Mouse (Mus musculus) heart, embryonic 13.5 days (tissue): ENCODE data around the gene Nfatc2. TPM values are rescaled to one million over a fixed set of nuclear protein-coding genes. Genes with fewer than 3 reads are reported as not detected.

Experiments used
- ATAC-seq: fragments of 200-750 bp; cut with Nextera tagmentation; 2 replicates; pipeline ENCODE4 v1.8.0; 2017; ENCODE audit warnings: moderate TSS enrichment; ENCODE audit not compliant: insufficient number of reproducible peaks, low FRiP score, low TSS enrichment; ENCODE audit errors: extremely low read depth
- H3K27ac ChIP-seq: fragments of 300-500 bp; sonication (generic); replicated peaks from 2 replicates; pipeline ENCODE4 v1.5.1; 2015; ENCODE audit warnings: moderate library complexity, mild to moderate bottlenecking, inconsistent platforms
- H3K27me3 ChIP-seq: fragments of 300-500 bp; sonication (generic); replicated peaks from 2 replicates; pipeline ENCODE4 v1.6.1; 2015; ENCODE audit warnings: mild to moderate bottlenecking, inconsistent platforms
- H3K36me3 ChIP-seq: fragments of 300-500 bp; sonication (generic); 2 replicates; pipeline ENCODE4 v1.6.1; 2015; ENCODE audit warnings: mild to moderate bottlenecking, inconsistent platforms
- H3K4me1 ChIP-seq: fragments of 300-500 bp; sonication (generic); 2 replicates; pipeline ENCODE4 v1.6.1; 2015; ENCODE audit warnings: inconsistent platforms
- H3K4me2 ChIP-seq: fragments of 300-500 bp; sonication (generic); 2 replicates; pipeline ENCODE4 v1.6.1; 2015; ENCODE audit warnings: inconsistent platforms, mild to moderate bottlenecking, moderate library complexity
- H3K4me3 ChIP-seq: fragments of 300-500 bp; sonication (generic); 2 replicates; pipeline ENCODE4 v1.5.1; 2015; ENCODE audit warnings: moderate library complexity, mild to moderate bottlenecking, inconsistent platforms
- H3K9ac ChIP-seq: fragments of 300-500 bp; sonication (generic); 2 replicates; pipeline ENCODE4 v1.6.1; 2015; ENCODE audit warnings: inconsistent platforms, mild to moderate bottlenecking, moderate library complexity
- H3K9me3 ChIP-seq: fragments of 300-500 bp; sonication (generic); 2 replicates; pipeline ENCODE4 v1.6.1; 2016; ENCODE audit warnings: inconsistent platforms
- WGBS: fragments of 180-500 bp; shearing (Covaris S2); methylation state at CpG from one replicate; pipeline ENCODE4 v1.1.7; 2015; ENCODE audit warnings: mixed read lengths; 5-methylcytosine and 5-hydroxymethylcytosine counted together
- polyA plus RNA-seq: library from polyadenylated mRNA; unstranded; fragments of >200 nt; fragmentation: Nextera tagmentation; extraction: Ambion mirVana; gene quantifications from 2 replicates; pipeline ENCODE4 v1.2.1, GENCODE M21; 2015

The Nfatc2 gene
- polyA plus RNA-seq, 1 experiment from 2014 or later, result 10.1 TPM

GRCm38 (mm10) chr2:168481121-168481520 lies 120.3 kb downstream of the Nfatc2 start:
- Histone ChIP-seq H3K9me3 (no peaks in the 10 kb centered on the region), H3K36me3 (peaks cover 23% of the 10 kb centered on the region), H3K27ac (no peak overlapping the region), H3K4me2 (no peak overlapping the region), H3K9ac (no peak overlapping the region), H3K4me3 (no peak overlapping the region), H3K27me3 (peaks cover 75% of the 10 kb centered on the region), H3K4me1 (peaks cover 18% of the 10 kb centered on the region)
- WGBS, result 76% methylated on average over 14 of the region's 14 CpGs
- no peak for ATAC-seq

DNA sequence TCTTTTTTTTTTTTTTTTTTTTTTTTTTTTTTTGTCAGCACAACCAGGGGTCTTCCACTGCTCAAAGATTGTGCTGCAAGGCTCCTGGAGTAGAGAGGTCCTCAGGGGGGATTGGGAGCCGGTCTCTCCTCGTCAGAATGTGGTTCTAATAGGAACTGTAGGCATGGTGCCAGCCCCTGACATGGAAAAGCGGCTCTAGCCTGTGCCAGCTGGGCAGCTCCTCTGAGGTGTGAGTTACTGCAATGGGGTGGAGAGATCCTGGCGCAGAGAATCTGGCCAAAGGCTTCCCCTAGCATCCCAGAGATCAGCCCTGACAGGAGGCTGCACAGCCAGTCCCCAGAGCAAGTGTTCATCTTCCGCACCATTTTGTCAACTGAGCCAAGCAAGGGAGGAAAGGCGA lies 120.8 kb downstream of the Nfatc2 start:
- H3K27me3 ChIP-seq, result peaks cover 75% of the 10 kb centered on the region
- H3K27ac ChIP-seq, result no peak overlapping the region
- ATAC-seq, result no peak
- H3K9me3 ChIP-seq, result no peaks in the 10 kb centered on the region
- peaks cover 23% of the 10 kb centered on the region for H3K36me3 ChIP-seq
- H3K4me2 ChIP-seq, result no peak overlapping the region
- H3K4me3 ChIP-seq, result no peak overlapping the region
- WGBS, result 70% methylated on average over 6 of the region's 6 CpGs
- H3K4me1 ChIP-seq, result peaks cover 18% of the 10 kb centered on the region
- no peak overlapping the region for H3K9ac ChIP-seq

GRCm38 (mm10) chr2:168479930-168480329 lies 121.5 kb downstream of the Nfatc2 start:
- H3K27ac ChIP-seq, result no peak overlapping the region
- no peak overlapping the region for H3K4me3 ChIP-seq
- no peak overlapping the region for H3K9ac ChIP-seq
- 82% methylated on average over 15 of the region's 15 CpGs for WGBS
- H3K4me1 ChIP-seq, result peaks cover 18% of the 10 kb centered on the region
- H3K27me3 ChIP-seq, result peaks cover 78% of the 10 kb centered on the region
- H3K9me3 ChIP-seq, result no peaks in the 10 kb centered on the region
- H3K36me3 ChIP-seq, result peaks cover 23% of the 10 kb centered on the region
- no peak overlapping the region for H3K4me2 ChIP-seq
- ATAC-seq, result no peak

GRCm38 (mm10) chr2:168478431-168478830 lies 123.0 kb downstream of the Nfatc2 start:
- Histone ChIP-seq H3K9me3 (no peaks in the 10 kb centered on the region), H3K36me3 (peaks cover 14% of the 10 kb centered on the region), H3K4me1 (peaks cover 18% of the 10 kb centered on the region), H3K27me3 (peaks cover 89% of the 10 kb centered on the region), H3K4me3 (no peak overlapping the region), H3K27ac (peak overlapping the region; percentile 68), H3K4me2 (no peak overlapping the region), H3K9ac (peak overlapping the region; percentile 44; the same call in 1 of the 2 replicates)
- 22% methylated on average over 7 of the region's 7 CpGs for WGBS
- no peak for ATAC-seq

DNA sequence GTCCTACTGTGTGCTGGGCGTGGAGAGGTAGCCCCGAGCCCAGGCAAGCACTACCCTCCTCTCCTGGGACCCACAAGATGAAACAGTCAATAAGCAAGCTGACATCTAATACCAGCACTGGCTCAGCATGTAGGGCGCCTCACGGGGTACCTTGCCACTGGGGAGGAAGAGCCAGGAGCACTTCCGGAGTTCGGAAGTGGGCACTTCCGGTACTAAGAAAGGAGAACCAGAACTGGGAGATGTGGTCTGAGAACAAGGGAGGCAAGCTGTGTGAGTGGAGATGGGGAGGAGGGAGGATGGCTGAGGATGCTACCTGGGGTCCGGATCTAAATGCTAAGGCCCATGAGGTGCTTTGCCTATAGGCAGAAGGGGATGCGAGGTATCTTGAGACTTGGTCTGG lies 128.0 kb downstream of the Nfatc2 start:
- H3K27me3 ChIP-seq, result peaks cover 88% of the 10 kb centered on the region
- ATAC-seq, result no peak
- H3K9me3 ChIP-seq, result no peaks in the 10 kb centered on the region
- peaks cover 10% of the 10 kb centered on the region for H3K4me1 ChIP-seq
- H3K4me2 ChIP-seq, result no peak overlapping the region
- no peak overlapping the region for H3K9ac ChIP-seq
- H3K4me3 ChIP-seq, result no peak overlapping the region
- H3K27ac ChIP-seq, result no peak overlapping the region
- 51% methylated on average over 9 of the region's 9 CpGs for WGBS
- peaks cover 6% of the 10 kb centered on the region for H3K36me3 ChIP-seq

- WGBS, result 11% methylated on average over 16 of the region's 16 CpGs
- peak overlapping the region; percentile 71 for H3K9ac ChIP-seq
- peaks cover 87% of the 10 kb centered on the region for H3K27me3 ChIP-seq
These were observed 128.6 kb downstream of the Nfatc2 start for GRCm38 (mm10) chr2:168472899-168473298.

DNA sequence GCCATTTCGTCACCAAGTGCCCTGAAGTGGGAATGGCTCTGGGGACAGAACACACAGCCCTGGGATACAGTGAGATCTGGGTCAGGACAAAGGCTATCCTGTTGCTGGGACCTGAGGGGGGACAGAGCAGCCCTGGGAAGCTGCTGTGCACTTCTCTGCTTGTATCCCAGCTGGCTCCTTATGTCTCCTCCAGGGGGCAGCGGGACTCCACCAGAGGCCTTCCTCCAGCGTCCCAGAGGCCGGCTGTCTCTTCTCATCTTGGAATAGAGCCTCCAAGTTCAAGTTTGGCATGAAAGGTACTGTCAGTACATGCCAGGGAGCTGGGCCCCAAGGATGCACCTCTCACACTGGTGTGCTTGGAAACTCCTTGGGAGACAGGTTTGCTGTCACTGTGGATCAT lies 132.4 kb downstream of the Nfatc2 start:
- Histone ChIP-seq H3K4me3 (no peak overlapping the region), H3K9ac (no peak overlapping the region), H3K4me2 (no peak overlapping the region), H3K27ac (no peak overlapping the region), H3K36me3 (no peaks in the 10 kb centered on the region), H3K27me3 (peaks cover 81% of the 10 kb centered on the region), H3K9me3 (no peaks in the 10 kb centered on the region), H3K4me1 (0 out of 2 replicates have a peak, but pooled peaks cover 3% of the 10 kb centered on the region)
- no peak for ATAC-seq
- WGBS, result 10% methylated on average over 4 of the region's 4 CpGs

More at GRCm38 (mm10) chr2:168472899-168473298, 128.6 kb downstream of the Nfatc2 start:
- H3K4me2 ChIP-seq, result peak overlapping the region; percentile 68
- H3K4me1 ChIP-seq, result peaks cover 4% of the 10 kb centered on the region
- H3K9me3 ChIP-seq, result no peaks in the 10 kb centered on the region
- H3K4me3 ChIP-seq, result peak overlapping the region; percentile 46
- peaks cover 6% of the 10 kb centered on the region for H3K36me3 ChIP-seq
- no peak overlapping the region for H3K27ac ChIP-seq
- ATAC-seq, result no peak

DNA sequence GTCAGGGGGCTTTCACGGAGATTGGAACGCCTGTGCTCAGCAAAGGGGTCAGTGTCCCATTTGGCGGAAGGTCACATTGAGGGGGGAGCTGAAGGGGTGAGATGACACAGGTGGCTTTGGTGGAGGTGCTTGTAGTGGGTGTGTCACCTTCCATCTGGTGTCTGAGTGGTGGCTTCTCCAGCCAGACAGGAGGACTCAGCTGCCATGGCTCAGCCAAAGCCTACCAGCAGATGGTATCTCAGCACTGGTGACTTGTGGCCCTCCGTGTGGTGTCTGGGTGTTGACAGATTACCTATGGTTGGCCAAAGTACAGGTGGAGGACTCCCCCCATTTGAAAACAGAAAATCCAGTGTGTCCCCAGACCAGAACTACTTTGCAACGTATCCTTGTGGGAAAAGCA lies 134.3 kb downstream of the Nfatc2 start:
- H3K27me3 ChIP-seq, result peaks cover 73% of the 10 kb centered on the region
- no peak overlapping the region for H3K9ac ChIP-seq
- H3K4me2 ChIP-seq, result no peak overlapping the region
- no peak overlapping the region for H3K4me3 ChIP-seq
- no peak overlapping the region for H3K27ac ChIP-seq
- no peaks in the 10 kb centered on the region for H3K4me1 ChIP-seq
- H3K9me3 ChIP-seq, result no peaks in the 10 kb centered on the region
- no peaks in the 10 kb centered on the region for H3K36me3 ChIP-seq
- WGBS, result 81% methylated on average over 5 of the region's 5 CpGs
- no peak for ATAC-seq

DNA sequence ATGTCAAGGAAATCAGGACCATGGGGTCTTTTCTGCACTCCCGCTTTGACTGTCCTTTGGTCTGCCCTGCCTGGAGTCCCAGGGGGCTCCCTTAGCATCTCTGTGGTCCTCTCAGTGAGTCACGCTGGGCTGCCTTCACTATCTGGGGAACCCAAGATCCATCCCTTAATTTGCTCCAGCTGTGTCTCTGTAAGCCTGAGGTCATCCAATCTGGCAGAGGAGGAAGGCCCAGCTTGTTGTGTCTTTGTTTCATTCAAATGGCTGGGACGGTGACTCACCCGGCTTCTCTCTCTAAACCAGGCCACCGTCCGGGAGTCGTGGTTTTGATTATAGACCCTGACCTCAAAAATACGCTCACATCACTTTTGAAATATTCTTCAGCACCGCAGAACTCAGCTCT lies 135.4 kb downstream of the Nfatc2 start:
- Histone ChIP-seq H3K4me3 (no peak overlapping the region), H3K36me3 (no peaks in the 10 kb centered on the region), H3K9me3 (no peaks in the 10 kb centered on the region), H3K9ac (no peak overlapping the region), H3K27ac (no peak overlapping the region), H3K4me2 (no peak overlapping the region), H3K27me3 (peaks cover 72% of the 10 kb centered on the region), H3K4me1 (no peaks in the 10 kb centered on the region)
- 54% methylated on average over 9 of the region's 9 CpGs for WGBS
- ATAC-seq, result no peak

DNA sequence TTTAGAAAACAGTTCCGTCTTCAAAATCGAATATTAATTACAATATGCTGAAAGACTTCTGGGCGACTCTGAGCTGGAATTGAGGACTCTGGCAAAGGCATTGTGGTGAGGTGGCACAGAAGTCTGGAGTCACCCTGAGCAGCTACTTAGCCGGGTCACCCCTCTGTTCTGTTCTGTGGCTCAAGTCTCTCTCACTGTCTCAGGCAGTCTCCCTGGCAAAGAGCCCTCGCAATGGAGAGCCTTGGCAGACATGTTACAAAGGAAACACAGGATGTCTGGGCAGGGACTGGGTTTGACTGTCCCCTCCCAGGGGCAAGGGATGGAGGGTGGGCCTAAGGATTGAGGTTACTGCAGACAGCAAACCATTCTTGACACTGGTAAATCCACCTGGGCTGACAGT lies 135.8 kb downstream of the Nfatc2 start:
- Histone ChIP-seq H3K4me3 (no peak overlapping the region), H3K27ac (no peak overlapping the region), H3K36me3 (no peaks in the 10 kb centered on the region), H3K9ac (no peak overlapping the region), H3K27me3 (peaks cover 68% of the 10 kb centered on the region), H3K4me2 (no peak overlapping the region), H3K9me3 (no peaks in the 10 kb centered on the region), H3K4me1 (no peaks in the 10 kb centered on the region)
- ATAC-seq, result no peak
- WGBS, result 64% methylated on average over 5 of the region's 5 CpGs

DNA sequence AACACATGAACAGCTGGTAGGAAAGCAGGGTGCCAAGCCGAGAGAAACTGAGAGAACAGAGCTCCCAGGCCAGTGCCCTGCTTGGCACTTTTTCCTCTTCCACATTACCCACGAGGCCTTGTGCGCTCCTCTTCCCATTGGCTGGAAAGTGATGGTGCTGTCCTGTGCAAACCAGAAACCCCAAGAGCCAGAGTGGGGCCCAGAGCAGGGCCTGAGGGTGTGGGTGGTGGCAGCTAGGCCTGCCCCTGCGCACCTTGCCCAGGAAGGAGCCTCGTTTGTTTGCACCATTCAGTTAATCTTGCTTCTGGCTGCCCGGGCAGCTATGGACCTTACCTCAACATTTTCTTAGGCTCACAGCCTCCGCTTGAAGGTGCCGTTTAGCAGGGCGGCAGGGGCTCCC lies 139.6 kb downstream of the Nfatc2 start:
- Histone ChIP-seq H3K9me3 (no peaks in the 10 kb centered on the region), H3K4me3 (no peak overlapping the region), H3K4me1 (peaks cover 10% of the 10 kb centered on the region), H3K36me3 (no peaks in the 10 kb centered on the region), H3K9ac (no peak overlapping the region), H3K4me2 (no peak overlapping the region), H3K27ac (no peak overlapping the region), H3K27me3 (peaks cover 49% of the 10 kb centered on the region)
- 74% methylated on average over 9 of the region's 9 CpGs for WGBS
- ATAC-seq, result no peak

GRCm38 (mm10) chr2:168459627-168460026 lies 141.8 kb downstream of the Nfatc2 start:
- peaks cover 35% of the 10 kb centered on the region for H3K27me3 ChIP-seq
- H3K9ac ChIP-seq, result no peak overlapping the region
- no peak overlapping the region for H3K27ac ChIP-seq
- H3K4me2 ChIP-seq, result no peak overlapping the region
- H3K36me3 ChIP-seq, result no peaks in the 10 kb centered on the region
- H3K9me3 ChIP-seq, result no peaks in the 10 kb centered on the region
- 60% methylated on average over 5 of the region's 5 CpGs for WGBS
- H3K4me1 ChIP-seq, result peaks cover 10% of the 10 kb centered on the region
- 0 out of 2 replicates have a peak, but pooled peaks have one; percentile 15 for ATAC-seq
- no peak overlapping the region for H3K4me3 ChIP-seq
